Mouse (Mus musculus) hindbrain, embryonic 13.5 days (tissue): ENCODE measurements at regions not wholly inside any gene's neighbourhood (a gene's known extent, or its start where the extent isn't known, plus 50 kb on each side); places are given as distances from the start of the nearest gene placed in this dataset.

Experiments used
- ATAC-seq: fragments of 200-750 bp; cut with Nextera tagmentation; 2 replicates; pipeline ENCODE4 v1.8.0; 2017; ENCODE audit warnings: moderate TSS enrichment; ENCODE audit not compliant: low FRiP score
- H3K27ac ChIP-seq: fragments of 300-500 bp; sonication (generic); 2 replicates; pipeline ENCODE4 v1.5.1; 2015; ENCODE audit warnings: inconsistent platforms, mild to moderate bottlenecking, moderate library complexity
- H3K27me3 ChIP-seq: fragments of 300-500 bp; sonication (generic); 2 replicates; pipeline ENCODE4 v1.6.1; 2015; ENCODE audit warnings: mild to moderate bottlenecking, inconsistent platforms
- H3K36me3 ChIP-seq: fragments of 300-500 bp; sonication (generic); 2 replicates; pipeline ENCODE4 v1.6.1; 2015; ENCODE audit warnings: mild to moderate bottlenecking, inconsistent platforms
- H3K4me1 ChIP-seq: fragments of 300-500 bp; sonication (generic); replicated peaks from 2 replicates; pipeline ENCODE4 v1.6.1; 2015; ENCODE audit warnings: inconsistent platforms
- H3K4me2 ChIP-seq: fragments of 300-500 bp; sonication (generic); 2 replicates; pipeline ENCODE4 v1.6.1; 2015; ENCODE audit warnings: inconsistent platforms, mild to moderate bottlenecking, moderate library complexity
- H3K4me3 ChIP-seq: fragments of 300-500 bp; sonication (generic); 2 replicates; pipeline ENCODE4 v1.5.1; 2015; ENCODE audit warnings: mild to moderate bottlenecking, inconsistent platforms
- H3K9ac ChIP-seq: fragments of 300-500 bp; sonication (generic); 2 replicates; pipeline ENCODE4 v1.6.1; 2015; ENCODE audit warnings: mild to moderate bottlenecking, inconsistent platforms
- H3K9me3 ChIP-seq: fragments of 300-500 bp; sonication (generic); 2 replicates; pipeline ENCODE4 v1.6.1; 2016; ENCODE audit warnings: inconsistent platforms
- WGBS: fragments of 180-500 bp; shearing (Covaris S2); methylation state at CpG from one replicate; pipeline ENCODE4 v1.1.7; 2015; 5-methylcytosine and 5-hydroxymethylcytosine counted together

GRCm38 (mm10) chr12:25272114-25272751 is 175.3 kb upstream of the Id2 start:
- WGBS, result 26% methylated on average over 6 of the region's 6 CpGs
- peaks cover 13% of the 10 kb centered on the region for H3K4me1 ChIP-seq
- H3K9ac ChIP-seq, result no peak overlapping the region
- no peaks in the 10 kb centered on the region for H3K9me3 ChIP-seq
- ATAC-seq, result no peak
- no peaks in the 10 kb centered on the region for H3K27me3 ChIP-seq
- H3K4me3 ChIP-seq, result no peak overlapping the region
- H3K4me2 ChIP-seq, result no peak overlapping the region
- no peaks in the 10 kb centered on the region for H3K36me3 ChIP-seq
- H3K27ac ChIP-seq, result no peak overlapping the region

- Histone ChIP-seq H3K9me3 (no peaks in the 10 kb centered on the region), H3K4me2 (no peak overlapping the region), H3K4me1 (peaks cover 25% of the 10 kb centered on the region), H3K9ac (no peak overlapping the region), H3K27me3 (no peaks in the 10 kb centered on the region), H3K27ac (no peak overlapping the region), H3K4me3 (no peak overlapping the region), H3K36me3 (no peaks in the 10 kb centered on the region)
- ATAC-seq, result no peak
- 89% methylated on average over 3 of the region's 3 CpGs for WGBS
Measured at GRCm38 (mm10) chr12:25269878-25270277, 172.9 kb upstream of the Id2 start.

- no peak for ATAC-seq
- 78% methylated on average over 18 of the region's 18 CpGs for WGBS
- Histone ChIP-seq H3K36me3 (no peaks in the 10 kb centered on the region), H3K27ac (no peak overlapping the region), H3K4me1 (peaks cover 25% of the 10 kb centered on the region), H3K9me3 (no peaks in the 10 kb centered on the region), H3K9ac (no peak overlapping the region), H3K4me2 (no peak overlapping the region), H3K4me3 (no peak overlapping the region), H3K27me3 (no peaks in the 10 kb centered on the region)
Measured at GRCm38 (mm10) chr12:25268871-25269850, 172.2 kb upstream of the Id2 start.

DNA sequence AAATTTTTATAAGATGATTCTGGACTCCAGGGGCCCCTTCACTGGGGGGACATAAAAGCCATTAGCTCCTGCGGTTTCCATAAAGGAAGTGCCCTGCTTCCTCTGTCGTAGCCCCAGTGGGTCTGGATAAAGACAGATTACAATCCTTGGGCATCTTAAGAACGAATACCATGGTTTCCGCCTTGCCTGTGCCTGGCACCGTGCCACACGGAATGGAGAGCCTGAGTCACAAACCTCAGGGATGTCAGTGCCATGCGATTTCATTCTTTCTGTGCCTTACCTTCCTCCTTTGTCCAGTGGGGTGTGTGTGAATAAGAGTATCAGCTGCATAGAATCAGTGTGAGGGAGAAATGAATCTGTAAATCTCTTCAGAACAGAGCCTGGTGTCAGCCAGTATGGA is 171.4 kb upstream of the Id2 start:
- H3K9me3 ChIP-seq, result no peaks in the 10 kb centered on the region
- WGBS, result 73% methylated on average over 7 of the region's 7 CpGs
- ATAC-seq, result no peak
- H3K27ac ChIP-seq, result no peak overlapping the region
- H3K36me3 ChIP-seq, result no peaks in the 10 kb centered on the region
- no peak overlapping the region for H3K4me3 ChIP-seq
- H3K9ac ChIP-seq, result no peak overlapping the region
- H3K4me2 ChIP-seq, result no peak overlapping the region
- H3K27me3 ChIP-seq, result no peaks in the 10 kb centered on the region
- H3K4me1 ChIP-seq, result peaks cover 22% of the 10 kb centered on the region

- ATAC-seq, result no peak
- Histone ChIP-seq H3K27me3 (no peaks in the 10 kb centered on the region), H3K4me2 (no peak overlapping the region), H3K9ac (no peak overlapping the region), H3K4me3 (no peak overlapping the region), H3K4me1 (peaks cover 17% of the 10 kb centered on the region), H3K27ac (no peak overlapping the region), H3K36me3 (no peaks in the 10 kb centered on the region), H3K9me3 (no peaks in the 10 kb centered on the region)
- 93% methylated on average over 13 of the region's 13 CpGs for WGBS
Measured at GRCm38 (mm10) chr12:25267572-25268115, 170.7 kb upstream of the Id2 start.

DNA sequence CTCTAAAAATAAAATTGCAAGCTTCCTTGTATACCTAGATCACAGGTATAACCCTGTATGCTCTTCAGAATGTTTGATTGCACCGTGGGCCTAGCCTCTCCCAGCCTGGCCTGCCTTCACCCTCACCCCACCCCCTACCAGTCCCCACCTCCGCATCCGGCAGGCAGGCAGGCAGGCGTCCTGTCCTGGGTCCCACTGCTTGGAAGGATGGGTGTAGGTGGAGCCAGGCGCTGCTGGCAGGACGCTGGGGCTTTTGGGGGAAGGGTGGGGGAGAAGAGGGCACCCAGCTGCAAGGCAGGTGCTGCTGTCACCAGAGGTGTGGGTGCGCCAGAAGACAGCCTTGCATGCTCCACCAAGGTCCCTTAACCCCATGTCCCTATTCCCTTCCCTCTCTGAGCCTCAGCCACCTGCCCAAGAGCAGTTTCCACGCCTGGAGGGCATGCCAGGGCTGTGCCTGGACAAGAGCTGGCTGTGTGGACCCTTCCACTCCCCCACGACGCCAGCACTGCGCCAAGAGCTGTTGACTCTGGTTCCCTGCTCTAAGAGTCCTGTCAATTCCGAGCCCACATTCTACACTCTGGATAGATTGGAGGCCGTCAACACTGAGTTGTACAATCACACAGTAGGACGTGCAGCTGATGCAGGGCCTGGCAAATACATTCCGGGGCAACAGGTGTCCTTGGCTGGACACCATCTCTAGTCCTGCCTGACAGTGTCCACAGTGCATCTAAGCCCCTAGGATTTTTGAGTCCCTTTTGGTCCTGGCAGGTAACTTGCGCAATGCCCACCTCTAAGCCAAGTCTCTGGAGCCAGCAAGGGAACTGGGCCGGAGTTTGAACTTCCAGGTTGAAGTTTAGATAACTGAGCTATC is 170.0 kb upstream of the Id2 start:
- no peak overlapping the region for H3K27ac ChIP-seq
- no peak overlapping the region for H3K4me3 ChIP-seq
- H3K4me2 ChIP-seq, result no peak overlapping the region
- no peaks in the 10 kb centered on the region for H3K9me3 ChIP-seq
- H3K9ac ChIP-seq, result no peak overlapping the region
- H3K27me3 ChIP-seq, result no peaks in the 10 kb centered on the region
- peaks cover 12% of the 10 kb centered on the region; the same call in 1 of the 2 replicates for H3K4me1 ChIP-seq
- WGBS, result 71% methylated on average over 17 of the region's 17 CpGs
- ATAC-seq, result no peak
- H3K36me3 ChIP-seq, result no peaks in the 10 kb centered on the region

DNA sequence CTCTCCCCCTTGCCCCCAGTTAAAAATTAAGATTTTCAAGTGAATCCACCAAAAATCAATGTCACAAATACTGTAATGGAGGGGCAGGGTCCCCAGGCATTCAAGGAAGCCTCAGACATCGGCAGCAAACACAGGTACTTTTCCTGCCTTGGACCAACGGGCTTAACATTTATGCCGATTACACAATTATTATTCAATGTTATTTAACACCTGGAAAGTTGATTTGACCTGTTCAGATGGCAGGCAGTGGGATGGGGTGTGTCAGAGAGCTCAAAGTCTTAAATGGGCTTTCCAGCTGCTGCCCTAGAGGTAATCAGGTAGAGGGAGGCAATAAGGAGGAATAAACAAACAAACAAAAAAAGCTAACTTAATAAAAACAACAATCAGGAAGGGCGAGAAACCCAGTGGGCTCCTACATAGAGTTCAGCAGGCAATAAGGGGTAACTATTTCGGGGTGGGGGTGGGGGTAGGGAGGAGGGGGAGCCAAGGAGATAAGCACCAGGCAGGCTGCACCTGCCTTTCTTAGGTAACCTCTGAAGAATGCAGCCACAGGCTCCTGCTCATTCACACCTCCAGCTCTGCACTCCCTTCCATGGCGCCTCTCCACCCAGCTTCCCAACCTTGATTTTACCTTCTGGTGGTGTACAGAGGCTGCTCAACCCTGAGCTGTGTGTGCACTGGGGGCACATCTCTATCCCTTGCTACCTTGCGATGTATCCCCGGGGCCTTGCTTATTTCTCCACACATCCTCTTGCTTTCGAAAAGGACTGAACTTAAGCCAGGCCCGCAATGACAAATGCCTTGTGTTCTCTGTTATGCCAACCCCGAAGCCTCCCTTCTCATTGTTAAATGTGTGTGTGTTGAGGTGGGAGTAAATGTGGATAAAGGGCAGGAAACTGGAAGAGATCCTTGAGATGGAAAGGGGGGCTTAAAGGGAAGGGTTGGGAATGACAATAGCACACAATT is 168.9 kb upstream of the Id2 start:
- H3K9ac ChIP-seq, result no peak overlapping the region
- H3K27ac ChIP-seq, result no peak overlapping the region
- no peak overlapping the region for H3K4me2 ChIP-seq
- H3K4me1 ChIP-seq, result peaks cover 12% of the 10 kb centered on the region; the same call in 1 of the 2 replicates
- H3K36me3 ChIP-seq, result no peaks in the 10 kb centered on the region
- H3K27me3 ChIP-seq, result no peaks in the 10 kb centered on the region
- ATAC-seq, result no peak
- H3K4me3 ChIP-seq, result no peak overlapping the region
- H3K9me3 ChIP-seq, result no peaks in the 10 kb centered on the region
- 52% methylated on average over 11 of the region's 11 CpGs for WGBS

- no peak for ATAC-seq
- H3K4me3 ChIP-seq, result no peak overlapping the region
- no peaks in the 10 kb centered on the region for H3K9me3 ChIP-seq
- peaks cover 12% of the 10 kb centered on the region; the same call in 1 of the 2 replicates for H3K4me1 ChIP-seq
- no peak overlapping the region for H3K4me2 ChIP-seq
- no peak overlapping the region for H3K27ac ChIP-seq
- H3K27me3 ChIP-seq, result no peaks in the 10 kb centered on the region
- no peak overlapping the region for H3K9ac ChIP-seq
- 62% methylated on average over 13 of the region's 13 CpGs for WGBS
- H3K36me3 ChIP-seq, result no peaks in the 10 kb centered on the region
Measured at GRCm38 (mm10) chr12:25265066-25265465, 168.1 kb upstream of the Id2 start.

DNA sequence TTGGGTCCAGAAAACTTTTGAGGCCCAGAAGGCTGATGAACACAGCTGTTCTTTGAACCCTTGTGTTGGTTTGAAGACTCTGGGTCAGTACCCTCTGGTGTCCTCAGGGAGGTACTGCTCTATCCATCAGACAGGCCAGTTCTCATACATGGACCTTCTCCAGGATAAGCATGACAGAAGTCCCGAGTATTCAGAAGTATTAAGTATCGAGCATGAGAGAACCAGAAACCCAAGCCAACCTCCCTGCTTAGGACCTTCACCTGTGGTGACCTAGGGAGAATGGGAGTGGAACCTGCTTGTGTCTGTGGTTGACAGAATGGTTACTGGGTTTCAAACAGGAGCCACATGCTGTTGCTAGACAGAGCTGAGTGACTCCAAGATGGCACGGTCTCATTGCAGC is 167.5 kb upstream of the Id2 start:
- ATAC-seq, result no peak
- H3K4me1 ChIP-seq, result peaks cover 12% of the 10 kb centered on the region; the same call in 1 of the 2 replicates
- H3K36me3 ChIP-seq, result no peaks in the 10 kb centered on the region
- no peak overlapping the region for H3K4me2 ChIP-seq
- H3K9me3 ChIP-seq, result no peaks in the 10 kb centered on the region
- H3K27ac ChIP-seq, result no peak overlapping the region
- H3K9ac ChIP-seq, result no peak overlapping the region
- no peak overlapping the region for H3K4me3 ChIP-seq
- H3K27me3 ChIP-seq, result no peaks in the 10 kb centered on the region
- 88% methylated on average over 3 of the region's 3 CpGs for WGBS

- H3K9me3 ChIP-seq, result no peaks in the 10 kb centered on the region
- H3K27me3 ChIP-seq, result no peaks in the 10 kb centered on the region
- H3K4me3 ChIP-seq, result no peak overlapping the region
- no peak overlapping the region for H3K9ac ChIP-seq
- H3K4me2 ChIP-seq, result no peak overlapping the region
- ATAC-seq, result no peak
- no peaks in the 10 kb centered on the region for H3K36me3 ChIP-seq
- no peak overlapping the region for H3K27ac ChIP-seq
- H3K4me1 ChIP-seq, result peaks cover 12% of the 10 kb centered on the region; the same call in 1 of the 2 replicates
- 86% methylated on average over 3 of the region's 3 CpGs for WGBS
Measured at GRCm38 (mm10) chr12:25262461-25262860, 165.5 kb upstream of the Id2 start.

DNA sequence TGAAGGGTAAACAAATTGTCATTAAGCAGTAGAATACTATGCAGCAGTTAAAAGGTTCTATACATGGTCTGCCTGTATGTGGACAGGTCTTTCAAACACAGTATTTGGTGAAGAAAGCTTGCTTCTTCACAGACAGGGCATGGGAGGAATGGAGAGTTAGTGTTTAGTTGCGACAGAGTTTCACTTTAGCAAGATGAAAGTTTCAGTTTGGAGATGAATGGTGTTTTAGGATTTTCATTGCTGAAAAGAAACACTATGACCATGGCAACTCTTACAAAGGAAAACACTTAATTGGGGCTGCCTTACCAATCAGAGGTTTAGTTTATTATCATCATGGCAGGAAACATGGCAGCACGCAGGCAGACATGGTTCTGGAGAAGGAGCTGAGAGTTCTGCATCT is 162.2 kb upstream of the Id2 start:
- Histone ChIP-seq H3K36me3 (no peaks in the 10 kb centered on the region), H3K4me1 (no peaks in the 10 kb centered on the region), H3K4me2 (no peak overlapping the region), H3K27me3 (no peaks in the 10 kb centered on the region), H3K4me3 (no peak overlapping the region), H3K27ac (no peak overlapping the region), H3K9me3 (peaks cover under 1% of the 10 kb centered on the region; the same call in 1 of the 2 replicates), H3K9ac (no peak overlapping the region)
- WGBS, result 98% methylated on average over 2 of the region's 2 CpGs
- ATAC-seq, result no peak
